Mouse (Mus musculus) fibroblast of lung, adult 2 months (primary cell): ENCODE data around the gene Vmp1.

Experiments
- DNase-seq: peaks from one replicate; pipeline ENCODE4 v3.0.0-alpha.2; 2011; ENCODE audit warnings: low read depth

Vmp1 gene

DNA sequence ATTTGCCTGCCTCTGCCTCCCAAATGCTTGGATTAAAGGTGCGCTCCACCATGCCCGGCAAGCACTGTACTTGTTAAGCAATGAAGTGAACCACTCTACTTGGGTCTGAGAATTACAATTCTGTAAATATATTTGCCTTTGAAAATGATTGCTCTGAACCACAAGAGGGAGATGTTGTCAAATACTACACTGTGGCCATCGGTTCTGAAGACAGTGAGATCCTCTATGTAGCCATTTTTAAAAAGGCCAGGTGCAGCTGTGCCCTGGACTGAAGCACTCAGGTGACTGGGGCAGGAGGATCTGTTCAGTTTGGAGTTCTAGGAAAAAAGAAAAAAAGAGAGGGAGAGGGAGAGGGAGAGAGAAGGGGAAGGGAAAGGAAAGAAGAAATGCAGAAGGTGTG lies 115.2 kb downstream of the Vmp1 start:
- no peak for DNase-seq

DNA sequence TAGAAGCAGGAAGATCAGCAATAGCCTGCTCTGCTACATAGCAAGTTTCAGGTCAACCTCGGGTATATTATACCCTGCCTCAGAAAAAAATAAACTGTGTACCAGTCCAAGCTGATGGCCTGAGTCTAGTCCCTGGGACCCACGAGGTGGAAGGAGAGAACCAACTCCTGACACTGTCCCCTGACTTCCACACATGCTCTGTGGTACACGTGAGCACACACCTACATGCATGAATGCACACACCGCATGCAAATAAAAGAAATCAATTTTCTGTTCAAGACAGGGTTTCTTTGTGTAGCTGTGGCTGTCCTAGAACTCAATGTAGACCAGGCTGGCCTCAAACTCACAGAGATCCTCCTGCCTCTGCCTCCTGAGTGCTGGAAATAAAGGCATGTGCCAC lies 125.4 kb downstream of the Vmp1 start:
- no peak for DNase-seq

DNA sequence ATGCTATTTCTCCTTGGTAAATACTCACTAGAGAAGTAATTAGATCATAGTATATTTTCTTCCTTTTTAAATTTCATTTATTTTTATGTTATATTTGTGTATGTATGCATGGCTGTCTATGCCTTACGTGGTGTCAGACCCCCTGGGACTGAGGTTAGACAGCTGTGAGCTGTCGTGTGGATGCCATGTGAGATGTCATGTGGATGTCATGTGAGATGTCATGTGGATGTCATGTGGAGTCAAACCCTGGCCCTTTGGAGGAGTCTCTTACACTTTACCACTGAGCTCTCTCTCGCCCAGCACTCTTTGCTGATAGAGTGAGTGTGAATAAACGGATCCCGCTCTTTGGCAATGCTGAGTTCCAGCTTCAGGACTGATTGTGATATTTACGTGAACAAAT lies 130.1 kb downstream of the Vmp1 start:
- DNase-seq: no peak

DNA sequence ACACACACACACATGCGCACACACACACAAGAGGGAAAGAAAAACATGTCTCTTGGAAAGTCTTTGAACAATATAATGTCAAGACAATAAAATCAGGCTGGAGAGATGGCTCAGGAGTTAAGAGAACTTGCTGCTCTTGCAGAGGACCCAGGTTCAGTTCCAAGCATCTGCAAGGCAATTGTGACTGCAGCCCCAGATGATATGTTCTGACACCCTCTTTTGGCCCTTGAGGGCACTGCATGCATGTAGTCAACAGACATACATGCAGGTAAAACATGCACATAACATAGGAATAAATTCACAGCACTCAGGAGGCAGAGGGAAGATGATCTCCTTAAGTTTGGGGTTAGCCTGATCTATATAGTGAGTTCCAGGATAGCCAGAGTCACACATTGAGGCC lies 136.2 kb downstream of the Vmp1 start:
- no peak for DNase-seq

DNA sequence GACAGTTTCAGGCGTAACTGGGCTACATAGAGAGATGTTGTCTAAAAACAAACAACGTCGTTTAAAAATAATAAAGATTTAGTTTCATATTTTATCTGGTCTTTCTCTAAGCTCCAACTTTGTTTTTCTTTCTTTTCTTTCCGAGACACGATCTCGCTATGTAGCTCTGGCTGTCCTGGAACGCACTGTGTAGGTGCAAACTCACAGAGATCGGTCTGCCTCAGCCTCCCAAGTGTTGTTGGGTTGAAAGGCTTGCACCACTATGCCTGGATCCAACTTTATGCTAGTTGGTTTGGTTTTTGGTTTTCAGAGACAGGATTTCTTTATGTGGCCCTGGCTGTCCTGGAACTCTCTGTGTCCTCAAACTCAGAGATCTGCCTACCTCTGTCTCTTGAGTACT lies 138.1 kb downstream of the Vmp1 start:
- no peak for DNase-seq

DNA sequence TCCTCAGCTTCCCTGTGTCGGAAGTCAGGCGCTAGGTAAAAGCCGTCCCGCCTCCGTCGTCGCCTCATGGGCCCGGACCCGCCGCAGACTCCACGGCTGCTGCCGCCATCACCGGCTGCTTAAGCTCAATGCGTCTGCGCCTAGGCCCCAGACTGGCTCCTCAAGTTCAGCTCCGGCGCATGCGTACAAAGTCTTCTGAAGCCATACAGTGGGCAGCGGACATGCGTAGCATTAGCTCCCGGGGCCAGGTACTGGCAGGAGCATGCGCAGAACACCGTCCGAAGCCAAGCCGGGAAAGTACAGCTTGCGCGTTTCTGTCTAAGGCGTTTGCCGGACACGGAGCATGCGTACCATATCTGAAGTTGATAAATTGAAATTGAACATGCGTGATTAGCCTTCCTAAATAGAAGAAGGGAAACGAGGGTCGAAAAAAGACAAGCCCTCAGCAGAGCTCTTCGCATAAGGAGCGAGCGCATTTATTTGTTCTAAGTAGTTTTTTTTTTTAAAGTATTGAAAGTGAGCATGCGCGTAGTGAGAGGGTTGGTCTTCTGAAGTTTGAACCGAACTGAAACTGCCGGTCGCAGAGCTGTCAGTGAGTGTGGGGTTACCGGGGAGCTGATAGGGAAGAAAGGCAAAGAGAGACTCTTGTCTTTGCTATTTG lies 138.9 kb downstream of the Vmp1 start, which contains the start of the genes Rps6kb1 and Tubd1:
Rps6kb1 (minus strand) TSS at position 167 of the 661 bp plus-strand sequence.
Tubd1 (plus strand) TSS at position 353 of the 661 bp plus-strand sequence.
- peak; percentile 99 for DNase-seq

DNA sequence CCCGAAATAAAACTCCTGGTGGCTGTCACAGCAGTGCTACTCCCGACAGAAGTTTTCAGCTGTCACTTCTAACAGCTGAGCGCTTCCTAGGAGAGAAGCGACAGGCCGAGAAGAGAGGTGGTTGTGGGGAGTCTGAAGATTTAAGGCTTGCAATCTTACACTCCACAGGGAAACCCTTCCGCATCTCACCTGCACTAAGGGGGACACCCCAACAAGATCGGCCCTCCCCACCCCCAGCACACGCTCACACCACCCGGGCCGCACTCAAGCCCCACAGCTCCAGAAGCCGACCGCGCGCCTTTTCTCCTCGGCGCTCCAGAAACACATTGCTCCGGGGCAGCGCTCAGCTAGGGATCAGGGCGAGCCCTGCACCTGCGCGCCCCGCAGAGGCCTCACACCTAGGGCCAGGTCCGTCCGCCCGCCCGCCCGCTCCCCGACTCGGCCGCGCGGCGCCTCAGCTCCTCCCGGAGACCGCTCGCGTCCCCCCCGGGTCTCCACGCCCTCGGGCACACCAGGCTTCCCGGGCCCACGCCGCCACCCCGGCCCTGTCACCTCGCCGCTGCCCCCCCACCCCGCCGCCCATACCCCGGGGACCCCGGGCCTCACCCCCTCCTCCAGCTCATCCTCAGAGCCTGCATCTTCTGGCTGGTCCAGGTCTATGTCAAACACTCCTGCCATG lies 139.5 kb downstream of the Vmp1 start:
- DNase-seq: no peak

DNA sequence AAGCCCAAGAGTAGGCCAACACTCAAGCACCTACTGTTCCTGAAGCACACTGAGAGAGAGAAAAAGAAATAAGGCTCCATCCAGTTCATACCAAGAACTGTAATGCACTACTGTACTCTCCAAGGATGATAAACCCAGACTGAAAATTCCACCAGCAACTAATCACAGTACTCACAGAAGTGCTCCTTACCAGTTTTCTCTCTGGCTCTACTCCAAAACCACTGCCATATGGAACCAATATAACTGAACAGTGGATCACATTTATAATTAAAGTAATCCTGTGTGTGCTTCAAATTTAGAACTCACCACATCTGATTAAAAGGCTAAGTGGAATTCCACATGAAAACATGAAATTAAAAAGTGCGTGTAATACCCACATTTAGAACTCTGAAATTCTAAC lies 140.8 kb downstream of the Vmp1 start:
- DNase-seq: peak; percentile 21

DNA sequence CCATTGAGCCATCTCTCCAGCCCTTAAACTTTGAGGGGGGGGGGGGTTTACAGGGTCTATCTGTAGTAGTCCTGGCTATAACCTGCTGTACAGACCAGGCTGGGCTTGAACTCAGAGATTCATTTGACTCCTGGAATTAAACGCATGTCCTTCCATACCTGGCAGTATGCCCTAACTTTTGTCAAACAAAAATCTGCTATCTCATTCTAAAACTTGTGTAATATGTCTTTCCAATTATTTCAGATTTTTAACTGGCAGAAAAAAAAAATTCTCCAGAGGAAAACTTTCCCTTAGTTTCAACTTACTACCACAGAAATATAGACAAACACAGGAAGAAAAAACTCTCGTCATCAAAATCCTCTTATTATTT lies 143.2 kb downstream of the Vmp1 start:
- DNase-seq: no peak

DNA sequence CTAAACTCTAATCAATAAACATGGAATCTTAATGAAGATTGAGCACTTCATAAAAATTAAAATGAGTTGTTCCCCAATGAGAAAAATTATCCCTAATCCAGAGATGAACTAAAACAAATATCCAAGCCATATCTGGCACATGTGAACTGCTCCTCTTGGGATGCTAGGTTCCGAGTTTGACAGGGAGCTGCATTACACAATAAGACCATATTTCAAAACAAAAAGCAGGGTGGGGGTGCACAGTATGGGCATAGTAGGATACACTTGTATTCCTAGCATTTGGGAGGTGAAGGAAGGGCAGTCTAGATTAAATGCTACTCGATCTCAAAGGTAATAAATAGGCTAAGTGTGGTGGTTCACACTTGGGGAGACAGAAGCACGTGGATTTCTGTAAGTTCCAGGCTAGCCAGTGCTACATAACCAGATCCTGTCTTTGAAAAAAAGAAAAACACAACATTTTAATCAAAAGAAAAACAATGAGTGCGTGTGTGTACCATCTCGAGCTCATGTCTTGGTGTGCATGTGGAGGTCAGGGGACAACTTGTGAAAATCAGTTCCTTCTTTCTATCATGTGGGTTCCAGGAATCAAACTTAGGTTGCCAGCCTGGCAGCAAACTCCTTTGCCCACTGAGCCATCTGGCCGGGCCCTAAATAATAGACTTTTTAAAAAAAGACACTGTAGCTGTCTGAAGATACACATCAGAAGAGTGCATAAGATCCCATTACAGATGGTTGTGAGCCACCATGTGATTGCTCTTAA lies 143.7 kb downstream of the Vmp1 start:
- DNase-seq: no peak

DNA sequence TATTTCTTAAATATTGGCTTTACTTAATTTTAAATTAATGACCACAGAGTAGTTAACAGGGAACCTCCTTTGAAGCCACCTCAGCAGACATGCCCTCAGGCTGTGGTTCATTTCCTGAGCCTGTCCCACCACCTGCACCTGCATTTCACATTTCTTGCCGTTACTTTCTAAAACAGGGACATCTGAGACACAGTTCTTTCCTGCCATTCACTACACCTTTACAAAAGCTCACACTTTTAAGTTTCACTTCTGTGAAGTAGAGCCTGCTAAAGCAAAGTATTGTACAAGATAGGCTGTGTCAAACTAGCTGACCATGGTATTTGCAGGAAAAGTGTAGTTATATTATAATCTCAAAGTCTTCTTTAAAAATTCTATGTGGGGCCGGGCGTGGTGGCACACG lies 144.8 kb downstream of the Vmp1 start:
- DNase-seq: no peak

DNA sequence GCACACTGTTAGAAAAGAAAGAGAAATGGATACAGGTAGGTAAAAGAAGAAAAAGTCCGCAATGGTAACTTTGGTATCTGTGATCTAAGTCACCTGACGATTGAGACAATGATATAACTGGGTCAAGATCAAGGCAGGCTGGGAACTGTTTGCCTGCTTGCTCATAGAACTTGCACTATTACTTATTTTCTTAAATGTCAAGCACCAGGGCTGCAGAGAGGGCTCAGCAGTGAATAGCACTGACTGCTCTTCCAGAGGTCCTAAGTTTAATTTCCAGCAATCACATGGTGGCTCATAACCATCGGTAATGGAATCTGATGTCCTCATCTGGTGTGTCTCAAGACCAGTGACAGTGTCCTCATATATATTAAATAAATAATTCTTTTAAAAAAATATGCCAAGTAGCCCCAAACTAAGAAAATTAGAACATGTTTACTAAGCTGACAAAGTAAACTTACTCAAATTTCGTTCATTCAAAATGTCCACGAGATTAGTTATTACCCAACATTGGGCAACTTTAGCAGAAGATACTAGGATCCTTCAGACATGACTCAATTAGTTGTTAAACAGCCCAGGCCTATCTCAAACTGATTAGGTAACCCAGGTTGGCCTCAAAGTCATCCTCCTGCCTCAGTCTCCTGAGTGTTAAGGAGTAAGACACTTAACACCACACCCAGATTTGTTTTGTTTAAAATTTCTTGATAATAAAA lies 149.3 kb downstream of the Vmp1 start:
- DNase-seq: no peak
